Mouse (Mus musculus): ENCODE results near the gene Dst.
"Not testable (repeated sequence)": the region's sequence is repeated elsewhere in the genome, so short reads cannot be mapped to it uniquely, and the experiment has no call there.

Dst gene

DNA sequence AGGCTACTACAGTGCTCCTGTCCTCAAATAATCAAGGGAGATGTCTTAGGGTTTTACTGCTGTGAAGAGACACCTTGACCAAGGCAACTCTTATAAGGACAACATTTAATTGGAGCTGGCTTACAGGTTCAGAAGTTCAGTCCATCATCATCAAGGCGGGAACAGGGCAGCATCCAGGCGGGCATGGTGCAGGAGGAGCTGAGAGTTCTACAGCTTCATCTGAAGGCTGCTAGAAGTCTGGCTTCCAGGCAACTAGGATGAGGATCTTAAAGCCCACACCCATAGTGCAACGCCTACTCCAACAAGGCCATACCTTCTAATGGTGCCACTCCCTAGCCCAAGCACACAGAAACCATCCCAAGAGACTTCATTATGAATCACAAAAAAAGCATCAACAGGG, 400.8 kb downstream of the Dst start:
- DNase-seq, result not testable (repeated sequence)

DNA sequence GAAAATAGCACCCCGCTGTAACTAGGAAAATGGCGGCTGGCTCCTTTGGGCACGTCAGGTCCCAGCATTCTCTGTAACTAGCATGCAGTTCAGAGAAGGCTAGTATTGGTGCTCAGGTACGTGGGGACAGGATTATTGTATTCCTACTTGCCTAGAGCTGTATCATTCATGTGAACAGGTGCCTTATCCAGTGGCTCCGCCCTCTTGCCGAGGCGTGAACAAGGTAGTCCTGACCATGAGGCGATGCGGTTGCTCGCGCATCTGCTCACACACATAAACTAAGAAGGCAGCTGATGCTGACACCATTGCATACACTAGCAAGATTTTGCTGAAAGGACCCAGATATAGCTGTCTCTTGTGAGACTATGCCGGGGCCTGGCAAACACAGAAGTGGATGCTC, 401.4 kb downstream of the Dst start:
- DNase-seq, result no peak

DNA sequence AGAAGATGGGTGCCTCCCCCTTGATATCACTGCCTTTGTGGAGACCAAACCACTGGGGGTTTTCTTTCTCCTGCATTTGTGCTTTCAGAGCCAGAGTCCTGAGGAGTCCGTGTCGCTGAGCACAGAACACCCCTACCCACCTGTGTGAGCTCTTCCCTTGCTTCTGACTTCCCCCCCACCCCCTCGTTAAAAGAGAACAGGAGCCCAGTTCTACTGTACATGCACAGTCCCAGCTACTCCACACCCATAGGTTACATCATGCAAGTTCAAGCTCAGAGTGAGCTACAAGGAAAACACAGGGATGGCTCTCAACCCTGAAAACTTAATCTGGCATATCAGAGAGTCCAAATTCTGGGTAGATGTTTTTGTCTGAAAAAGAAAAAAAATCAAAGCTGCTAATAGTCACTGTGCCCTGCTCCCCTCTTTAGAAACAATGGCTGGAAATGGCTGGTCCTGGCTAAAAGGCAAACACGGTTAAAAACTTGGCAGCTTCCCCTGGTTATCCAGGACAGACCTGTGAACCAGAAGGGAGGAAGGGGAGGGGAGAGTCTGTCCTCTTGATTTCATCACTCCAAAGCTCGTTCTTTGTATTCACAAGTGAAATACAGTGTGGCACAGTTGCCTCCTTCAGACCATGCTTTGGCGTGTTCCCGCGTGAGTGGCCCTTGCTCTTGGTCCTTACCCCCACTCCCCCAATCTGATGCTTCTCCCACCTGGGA, 402.7 kb downstream of the Dst start:
- DNase-seq, result no peak

DNA sequence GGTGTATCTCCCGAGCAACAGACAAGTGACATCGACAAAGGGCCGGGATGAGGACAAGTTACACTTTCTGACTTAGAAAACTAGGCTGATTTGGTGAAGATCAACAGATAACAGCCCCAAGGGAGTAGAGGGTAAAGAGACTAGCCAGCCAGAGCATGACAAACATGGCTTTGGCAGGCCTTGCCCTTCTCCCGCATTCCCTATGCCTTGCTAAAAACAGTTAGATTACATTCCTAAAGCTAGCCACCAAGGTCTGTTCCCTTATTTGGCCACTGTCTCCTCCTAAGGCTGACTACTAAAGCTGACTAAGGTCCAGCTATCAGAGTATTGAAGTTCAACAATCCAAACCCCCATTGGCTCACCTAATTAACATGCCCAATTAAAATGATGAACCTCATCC, 404.8 kb downstream of the Dst start:
- DNase-seq, result no peak

DNA sequence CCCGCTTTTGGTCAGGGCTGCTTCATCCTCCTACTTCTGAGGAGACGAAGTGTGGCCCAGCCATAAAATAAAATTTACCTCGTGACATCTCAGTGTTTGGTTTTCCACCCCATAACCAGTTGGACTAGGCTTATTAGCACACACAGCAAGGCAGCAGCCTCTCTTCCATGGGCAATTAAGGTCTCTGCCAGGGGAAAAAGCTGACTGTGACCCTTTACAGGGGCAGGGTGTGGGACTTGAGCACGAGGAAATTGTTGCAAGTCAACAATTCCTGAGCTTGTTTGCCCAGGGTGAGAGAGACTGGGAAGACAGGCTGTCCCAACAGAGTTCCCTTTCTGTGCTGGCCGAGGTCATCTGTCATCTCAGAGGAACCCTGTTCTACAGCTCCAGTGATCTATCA, 407.4 kb downstream of the Dst start:
- no peak for DNase-seq

DNA sequence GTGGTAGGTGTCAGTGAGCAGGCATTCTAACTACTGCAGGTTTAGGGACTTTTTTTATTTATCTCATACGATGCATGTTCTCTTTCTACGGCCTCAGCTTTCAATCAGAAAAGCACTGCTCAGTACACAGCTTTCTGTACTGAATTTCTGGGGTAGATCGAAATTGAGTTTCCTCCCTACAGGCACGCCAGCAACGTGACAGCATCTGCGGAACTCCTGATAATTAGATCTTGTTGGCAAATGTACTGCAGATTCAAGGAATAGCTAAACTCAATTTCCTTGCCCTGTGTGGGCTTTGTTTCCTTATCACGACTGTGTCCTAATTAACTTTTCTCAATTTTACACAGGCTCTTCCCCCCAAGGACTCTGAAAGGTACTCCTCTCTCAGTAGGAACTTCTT, 416.2 kb downstream of the Dst start:
- DNase-seq, result no peak

DNA sequence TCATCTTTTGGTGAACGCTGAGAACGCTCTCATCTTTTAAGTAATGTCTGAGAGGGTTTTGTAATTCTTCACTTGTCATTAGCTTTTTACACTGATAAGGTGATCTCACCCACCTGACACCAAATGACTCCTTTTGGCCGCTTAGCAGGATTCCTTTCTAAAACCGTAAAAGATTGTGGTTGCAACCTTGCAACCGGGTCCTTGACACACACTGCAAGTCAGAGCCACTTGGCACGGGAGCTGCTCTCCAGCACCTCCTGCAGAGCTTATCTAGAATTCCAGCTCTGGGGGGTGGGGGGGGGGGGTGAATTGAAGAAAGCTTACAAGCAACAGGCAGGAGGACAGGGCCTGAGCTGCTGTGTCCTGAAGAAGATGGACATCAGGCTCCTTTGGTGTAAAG, 420.6 kb downstream of the Dst start:
- no peak for DNase-seq

DNA sequence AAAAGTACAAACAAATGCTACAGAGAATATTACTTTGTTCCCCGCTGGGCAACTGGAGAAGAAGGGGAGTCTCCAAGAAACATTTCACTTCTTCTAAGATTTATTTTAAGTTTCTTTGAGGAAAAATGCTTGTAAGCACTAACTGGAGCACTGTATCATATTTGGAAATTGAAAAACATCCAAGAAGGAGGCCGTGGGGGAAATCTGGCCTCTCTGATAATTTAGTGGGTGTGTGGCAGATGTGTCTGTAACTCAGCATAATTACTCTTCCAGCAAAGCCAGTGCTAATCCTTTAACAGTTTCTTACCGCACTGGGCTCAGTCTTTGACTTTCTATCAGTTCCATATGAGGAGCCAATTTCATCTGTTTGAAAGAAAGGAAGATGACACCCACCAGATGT, 423.7 kb downstream of the Dst start:
- DNase-seq, result no peak

Data from thymus, postnatal 4 days (tissue).